Mouse (Mus musculus): ENCODE data around the gene Rims1. TPM values are rescaled to one million over a fixed set of nuclear protein-coding genes. Genes with fewer than 3 reads are reported as not detected.

The Rims1 gene
- total RNA-seq, 2 experiments from 2014 or later = 0.20 TPM; not detected in 1

DNA sequence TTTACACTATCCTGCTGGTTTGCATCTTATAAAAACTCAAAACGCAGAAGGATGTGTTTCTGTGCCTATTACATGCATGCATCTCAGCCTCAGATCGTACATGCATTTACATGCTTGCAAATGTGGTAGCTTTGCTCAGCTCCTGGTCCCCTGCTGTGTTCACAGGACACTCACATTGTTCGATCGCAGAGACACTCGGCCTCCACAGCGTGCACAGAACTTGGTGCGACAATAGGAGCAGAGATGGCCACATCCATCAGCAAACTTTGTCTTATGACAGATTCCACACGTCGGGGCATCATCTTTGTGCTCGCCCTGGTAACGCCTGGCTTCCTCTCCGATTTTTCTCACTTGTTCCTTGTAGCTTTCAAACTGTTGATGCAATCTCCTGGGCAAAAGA is 209.6 kb downstream of the Rims1 start:
- no peak for DNase-seq
- intact Hi-C loops (cut with DNase I) = no loop called here

DNA sequence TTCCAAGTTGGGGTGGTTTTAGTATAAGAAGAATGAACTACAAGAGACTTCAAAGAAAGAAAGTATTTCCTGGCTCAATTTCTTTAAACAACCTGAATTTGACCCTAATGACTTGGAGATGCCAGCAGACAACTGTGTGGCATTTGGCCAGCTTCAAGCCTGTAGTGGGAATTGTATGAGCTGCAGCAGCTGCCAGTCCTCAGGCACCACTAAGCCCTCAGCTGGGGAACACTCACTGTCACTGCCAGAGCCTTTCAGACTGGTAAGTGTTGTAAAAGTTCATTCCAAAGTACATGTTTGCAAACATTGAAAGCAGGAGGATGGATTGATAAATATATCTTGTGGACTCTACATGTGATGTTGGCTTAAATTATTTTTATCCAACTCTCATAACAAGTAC is 211.0 kb downstream of the Rims1 start:
- intact Hi-C loops (cut with DNase I) = no loop called here
- no peak for DNase-seq

DNA sequence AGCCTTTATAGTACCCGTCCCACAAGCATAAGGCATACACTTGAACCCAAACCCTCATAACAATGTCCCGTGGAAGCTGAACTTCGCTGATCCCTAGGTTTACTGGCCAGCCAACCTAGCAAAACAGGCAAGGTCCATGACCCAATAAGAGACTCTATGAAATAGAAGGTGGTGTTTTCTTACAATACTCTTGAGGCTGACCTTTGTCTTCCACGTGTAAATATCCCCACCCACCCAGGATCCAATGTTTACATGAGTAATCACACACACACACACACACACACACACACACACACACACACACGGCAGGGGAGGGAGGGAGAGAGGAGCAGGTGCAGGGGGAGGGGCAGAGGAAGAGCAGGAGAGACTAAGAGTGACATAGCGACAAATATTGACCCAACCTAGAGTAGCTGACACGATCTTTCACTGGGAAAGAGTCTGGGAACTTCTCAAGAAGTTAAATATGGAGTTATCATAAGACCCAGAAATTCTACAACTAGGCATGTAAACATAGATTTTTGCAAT is 217.9 kb downstream of the Rims1 start:
- no peak for DNase-seq
- intact Hi-C loops (cut with DNase I) = no loop called here

DNA sequence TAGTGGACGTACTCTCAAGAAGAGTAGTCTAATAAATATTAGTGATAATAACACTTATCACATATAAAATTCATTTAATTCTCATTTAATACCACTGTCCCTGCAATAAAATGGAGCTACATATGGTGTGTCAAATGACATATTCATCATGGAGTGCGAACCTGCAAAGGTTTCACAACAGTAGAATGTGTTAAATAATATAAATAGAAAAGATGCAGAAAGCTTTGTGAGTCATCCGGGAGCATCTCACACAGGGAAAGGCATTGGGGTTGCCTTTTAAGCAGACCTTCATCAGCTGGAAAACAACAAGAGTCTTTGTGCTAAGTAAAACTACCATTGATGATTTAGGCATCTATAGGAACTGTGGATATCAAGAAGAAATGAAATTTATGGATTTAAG is 220.2 kb downstream of the Rims1 start:
- no peak for DNase-seq
- intact Hi-C loops (cut with DNase I) = no loop called here

DNA sequence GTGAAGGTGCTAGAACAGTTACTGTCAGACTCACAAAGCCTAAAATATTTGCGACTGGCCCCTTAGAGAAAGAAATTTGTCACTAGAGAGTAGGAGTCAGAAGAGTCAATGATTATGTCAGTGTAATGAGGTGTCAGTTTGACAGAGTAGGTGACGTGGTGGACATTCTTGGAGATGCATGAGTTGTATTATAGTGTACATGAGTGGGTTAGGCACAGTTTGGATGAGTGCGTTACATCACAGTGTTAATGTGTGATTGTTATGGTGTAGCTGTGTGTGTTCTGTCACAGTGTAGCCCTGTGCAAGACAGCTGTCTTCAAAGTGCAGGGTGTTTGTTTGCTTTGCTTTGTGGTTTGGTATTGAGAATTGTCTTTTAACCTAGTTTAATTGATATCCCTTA is 226.3 kb downstream of the Rims1 start:
- intact Hi-C loops (cut with DNase I) = no loop called here

DNA sequence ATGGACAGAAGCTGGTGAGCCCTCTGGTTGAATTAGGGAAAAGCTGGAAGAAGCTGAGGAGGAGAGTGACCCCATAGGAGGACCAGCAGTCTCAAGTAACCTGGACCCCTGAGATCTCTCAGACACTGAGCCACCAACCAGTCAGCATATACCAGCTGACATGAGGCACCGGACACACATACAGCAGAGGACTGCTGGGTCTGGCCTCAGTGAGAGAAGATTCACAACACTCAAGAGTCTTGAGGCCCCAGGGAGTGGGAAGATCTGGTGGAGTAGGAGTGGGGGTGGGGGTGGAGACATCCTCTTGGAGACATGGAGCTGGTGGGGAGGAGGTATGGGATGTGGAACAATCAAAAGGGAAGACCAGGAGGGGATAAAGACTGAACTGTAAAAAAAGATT is 233.1 kb downstream of the Rims1 start:
- intact Hi-C loops (cut with DNase I) = no loop called here
- no peak for DNase-seq

More for the DNA sequence above, 226.3 kb downstream of the Rims1 start:
- no peak for DNase-seq

- no peak for DNase-seq
- intact Hi-C loops (cut with DNase I) = no loop called here
Measured at GRCm38 (mm10) chr1:22546273-22546672, 259.5 kb downstream of the Rims1 start.

DNA sequence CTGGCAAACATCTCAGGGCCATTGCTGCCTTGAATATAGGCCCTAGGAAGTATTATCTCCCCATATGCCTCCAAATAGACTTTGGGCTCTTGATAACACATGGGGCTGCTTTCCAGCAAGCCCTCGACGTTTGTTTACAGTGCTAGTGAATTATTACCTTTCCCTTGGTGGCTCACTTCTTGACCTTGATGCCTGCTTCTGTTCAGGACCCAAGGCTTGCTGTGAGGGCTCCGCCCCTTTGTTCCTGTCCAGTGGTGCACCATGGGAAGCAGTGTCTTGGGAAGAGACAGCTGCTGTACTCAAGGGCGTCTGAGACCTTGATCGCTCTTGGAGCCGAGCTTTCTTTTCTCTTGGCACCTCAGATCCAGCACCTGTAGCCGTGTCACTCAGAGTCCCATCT is 267.7 kb downstream of the Rims1 start:
- intact Hi-C loops (cut with DNase I) = no loop called here
- DNase-seq = no peak

DNA sequence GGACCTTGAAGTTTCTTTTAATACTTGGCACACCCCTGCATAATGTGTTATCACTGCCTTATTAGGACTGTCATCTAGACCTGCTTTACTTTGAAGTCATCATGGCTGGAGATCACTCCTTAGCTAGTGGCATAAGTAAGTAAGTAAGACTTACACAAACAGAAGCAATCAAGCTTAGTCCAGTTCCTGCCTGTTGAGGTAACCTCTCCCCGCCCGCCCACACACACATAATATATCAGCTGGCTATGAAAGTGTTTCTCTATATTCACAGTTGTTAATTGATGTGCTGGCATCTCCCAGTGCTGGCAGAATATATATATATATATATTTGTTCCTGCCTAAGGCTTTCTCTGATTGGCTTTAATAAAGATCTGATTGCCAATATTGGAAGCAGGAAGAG is 269.0 kb downstream of the Rims1 start:
- intact Hi-C loops (cut with DNase I) = no loop called here
- no peak for DNase-seq

- DNase-seq = no peak
- intact Hi-C loops (cut with DNase I) = no loop called here
Measured at GRCm38 (mm10) chr1:22535049-22535448, 270.7 kb downstream of the Rims1 start.

GRCm38 (mm10) chr1:22533146-22534096 is 272.4 kb downstream of the Rims1 start:
- intact Hi-C loops (cut with DNase I) = no loop called here
- peak in 1 of 2 experiments; percentile 7 for DNase-seq

- intact Hi-C loops (cut with DNase I) = no loop called here
- no peak for DNase-seq
Measured at GRCm38 (mm10) chr1:22515103-22515502, 290.7 kb downstream of the Rims1 start.

DNA sequence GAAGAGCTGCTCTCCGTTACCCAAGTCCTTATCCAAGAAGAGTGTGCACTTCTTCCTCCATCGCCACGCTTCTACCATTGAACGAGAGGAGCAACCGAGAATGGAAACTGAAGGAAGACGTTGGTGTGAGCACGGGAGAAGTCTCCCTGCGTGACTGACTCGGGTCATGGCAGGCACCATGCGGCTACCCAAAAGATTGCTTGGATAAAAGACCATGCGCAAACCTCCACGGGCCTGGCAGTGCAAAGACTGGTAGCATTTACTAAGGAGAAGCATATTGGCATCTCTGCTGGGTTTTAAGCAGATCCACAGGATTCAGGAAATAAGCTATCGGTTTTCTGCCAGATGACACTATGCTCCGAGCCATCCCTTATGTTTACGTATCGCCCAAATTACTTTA is 293.4 kb downstream of the Rims1 start:
- intact Hi-C loops (cut with DNase I) = no loop called here
- no peak for DNase-seq

- no peak for DNase-seq
- intact Hi-C loops (cut with DNase I) = no loop called here
Measured at GRCm38 (mm10) chr1:22511614-22512013, 294.2 kb downstream of the Rims1 start.

GRCm38 (mm10) chr1:22508735-22509615 is 296.8 kb downstream of the Rims1 start:
- no peak for DNase-seq
- intact Hi-C loops (cut with DNase I) = no loop called here

DNA sequence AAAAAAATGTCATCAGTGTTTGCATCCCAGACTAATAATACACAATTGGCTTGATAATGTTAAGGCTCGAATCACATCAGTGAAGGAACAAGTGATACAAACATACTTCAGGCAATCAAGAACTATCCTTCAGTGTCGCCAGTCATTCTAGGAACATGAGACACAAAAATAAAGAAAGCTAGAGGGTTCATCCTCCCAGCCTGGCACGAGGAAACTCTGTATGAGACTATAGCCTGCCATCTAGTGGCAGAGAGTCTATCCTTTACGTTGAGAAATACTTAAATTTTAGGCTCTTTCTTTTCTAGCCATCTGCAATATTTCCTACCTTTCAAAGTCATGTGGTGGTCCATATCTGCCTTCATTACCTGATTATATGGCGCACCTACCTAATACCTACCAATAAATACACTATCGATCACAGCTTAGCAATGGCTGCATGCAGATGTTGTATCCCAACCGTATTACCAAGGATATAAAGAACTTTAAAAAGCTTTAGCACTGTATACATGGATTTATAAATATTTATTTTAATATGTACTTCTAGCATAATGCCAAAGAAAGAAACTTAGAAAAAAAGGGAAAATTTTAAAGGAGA is 318.4 kb downstream of the Rims1 start:
- peak in 1 of 2 experiments; percentile 4 for DNase-seq
- intact Hi-C loops (cut with DNase I) = no loop called here

DNA sequence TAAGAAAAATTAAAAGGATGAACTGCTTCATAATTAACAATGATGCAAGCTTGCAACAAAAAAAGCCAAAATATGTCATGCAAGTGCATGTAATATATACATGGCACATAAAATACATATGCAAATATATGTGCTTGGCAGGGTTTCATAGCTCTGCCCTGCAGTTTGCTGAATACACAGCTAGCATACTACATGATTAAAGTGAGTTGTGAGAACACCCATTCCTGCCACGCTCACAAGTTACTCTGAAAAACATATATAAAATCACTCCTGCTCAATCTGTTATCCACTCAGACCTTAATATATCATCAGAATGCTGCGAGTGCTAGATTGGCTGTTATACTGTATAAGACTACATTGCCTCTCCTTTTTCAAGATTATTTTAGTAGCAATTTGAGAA is 329.6 kb downstream of the Rims1 start:
- no peak for DNase-seq
- intact Hi-C loops (cut with DNase I) = no loop called here

- intact Hi-C loops (cut with DNase I) = no loop called here
- no peak for DNase-seq
Measured at GRCm38 (mm10) chr1:22467033-22467432, 338.8 kb downstream of the Rims1 start.

DNA sequence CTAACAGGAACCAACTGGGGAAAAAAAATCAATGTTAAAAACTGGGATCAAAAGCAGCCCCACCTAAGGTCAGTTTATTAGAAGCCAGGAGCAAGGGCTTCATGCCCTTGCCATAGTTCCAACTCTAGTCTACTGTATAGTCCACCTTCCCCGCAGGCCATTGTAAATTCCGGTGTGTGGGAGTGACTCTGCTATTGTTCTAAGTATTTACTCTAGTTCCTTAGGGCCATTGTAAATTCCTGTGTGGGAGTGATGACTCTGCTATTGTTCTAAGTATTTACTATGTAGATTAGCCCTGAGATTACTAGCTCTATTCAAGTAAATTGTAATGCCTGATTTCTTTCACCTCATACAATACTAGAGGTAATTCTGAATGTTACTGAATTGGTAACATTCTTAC is 339.2 kb downstream of the Rims1 start:
- no peak for DNase-seq
- intact Hi-C loops (cut with DNase I) = no loop called here

GRCm38 (mm10) chr1:22424020-22424419 is 381.8 kb downstream of the Rims1 start:
- intact Hi-C loops (cut with DNase I) = no loop called here
- DNase-seq = no peak

- DNase-seq = no peak
- intact Hi-C loops (cut with DNase I) = no loop called here
Measured at GRCm38 (mm10) chr1:22422102-22422501, 383.7 kb downstream of the Rims1 start.
